Mouse (Mus musculus): Measurements from ENCODE around the gene Eml4.

The Eml4 gene

DNA sequence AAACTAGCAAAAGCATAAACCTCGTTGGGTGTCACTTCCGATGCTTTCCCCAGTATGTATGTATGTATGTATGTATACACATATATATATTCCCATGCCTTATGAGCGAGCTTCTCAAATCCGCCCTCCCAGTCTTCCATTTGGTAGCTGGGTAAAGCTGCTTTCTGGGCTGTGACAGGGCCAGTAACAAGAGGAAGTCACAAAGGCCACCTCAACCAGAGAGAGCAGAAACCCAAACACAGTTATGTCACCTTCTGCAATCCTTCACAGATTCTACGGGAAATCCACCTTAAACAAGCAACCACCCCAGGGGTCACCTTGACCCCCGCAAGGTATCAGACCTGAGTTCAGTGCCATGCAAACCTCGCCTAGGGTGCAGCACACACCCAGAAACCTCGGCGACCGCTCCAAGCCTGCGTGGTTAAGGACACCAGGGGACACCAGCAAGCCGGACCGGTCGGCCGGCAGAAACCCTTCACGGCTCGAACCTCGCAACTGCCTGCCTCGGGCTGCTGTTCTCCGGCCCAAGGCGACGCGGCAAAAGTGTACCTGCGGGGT lies 163.0 kb downstream of the Eml4 start:
- DNase-seq, result no peak

DNA sequence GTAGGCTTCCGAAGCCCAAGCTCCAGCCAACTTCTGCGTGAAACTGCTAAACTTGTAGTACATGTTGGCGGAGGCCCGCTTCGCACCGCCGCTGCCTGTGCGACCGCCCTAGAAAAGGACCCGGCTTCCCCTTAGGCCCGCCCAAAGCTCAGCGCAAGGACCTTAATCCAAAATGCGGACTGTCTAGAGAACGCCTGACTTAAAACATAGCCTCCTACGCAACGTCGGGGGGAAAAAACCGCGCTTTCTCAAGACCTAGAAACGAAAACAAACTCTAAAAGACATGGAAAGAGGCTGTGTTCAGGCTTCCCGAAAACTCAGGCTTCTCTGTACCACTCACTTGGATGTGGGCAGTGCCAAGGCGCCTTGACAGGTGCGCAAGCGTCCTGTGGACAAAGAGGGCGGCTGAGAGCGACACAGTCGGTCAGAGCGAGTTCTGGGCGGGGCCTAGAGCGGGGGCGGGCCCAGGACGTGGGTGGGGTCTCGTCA lies 163.5 kb downstream of the Eml4 start:
- DNase-seq, result peak; percentile 90

DNA sequence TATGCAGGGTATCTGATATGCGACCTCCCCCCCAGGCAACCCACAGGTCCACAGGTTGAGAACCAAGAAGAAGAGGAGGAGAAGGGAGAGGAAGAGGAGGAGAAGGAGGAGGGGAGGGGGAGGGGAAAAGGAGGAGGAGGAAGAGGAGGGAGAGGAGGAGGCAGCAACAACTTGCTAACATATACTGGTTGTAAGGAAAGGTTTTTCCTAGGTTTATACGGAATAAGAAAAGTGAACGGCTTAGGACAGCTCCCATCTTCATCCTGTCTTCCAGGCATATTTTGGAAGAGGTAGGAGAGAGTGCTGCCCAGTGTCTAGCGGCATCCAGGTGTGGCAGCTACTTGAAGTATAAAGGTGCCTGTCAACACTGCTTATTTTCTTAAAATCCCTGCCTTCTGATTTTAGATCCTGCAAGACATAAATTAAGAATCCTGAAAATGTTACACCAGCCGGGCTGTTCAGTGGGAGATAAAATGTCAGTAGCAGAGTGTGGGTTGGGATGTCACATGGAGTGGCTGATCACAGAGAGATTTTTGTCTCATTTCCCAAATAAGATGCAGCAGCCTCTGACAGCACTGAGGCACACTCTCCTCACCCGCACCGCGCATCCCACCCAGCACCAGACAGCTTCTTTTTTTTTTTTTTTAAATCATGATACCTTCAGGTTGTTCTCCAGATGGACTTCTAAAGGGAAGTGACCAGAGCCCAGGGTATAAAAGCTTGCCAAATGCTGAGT lies 166.7 kb downstream of the Eml4 start, which contains the start of gene Cox7a2l:
Gene Cox7a2l (minus strand): TSS at position 51 of the 736 bp plus-strand sequence.
- DNase-seq, result no peak

- DNase-seq, result no peak
Observed at GRCm38 (mm10) chr17:83521881-83522280, 171.2 kb downstream of the Eml4 start.

GRCm38 (mm10) chr17:83522590-83523379 lies 172.1 kb downstream of the Eml4 start:
- DNase-seq, result no peak

DNA sequence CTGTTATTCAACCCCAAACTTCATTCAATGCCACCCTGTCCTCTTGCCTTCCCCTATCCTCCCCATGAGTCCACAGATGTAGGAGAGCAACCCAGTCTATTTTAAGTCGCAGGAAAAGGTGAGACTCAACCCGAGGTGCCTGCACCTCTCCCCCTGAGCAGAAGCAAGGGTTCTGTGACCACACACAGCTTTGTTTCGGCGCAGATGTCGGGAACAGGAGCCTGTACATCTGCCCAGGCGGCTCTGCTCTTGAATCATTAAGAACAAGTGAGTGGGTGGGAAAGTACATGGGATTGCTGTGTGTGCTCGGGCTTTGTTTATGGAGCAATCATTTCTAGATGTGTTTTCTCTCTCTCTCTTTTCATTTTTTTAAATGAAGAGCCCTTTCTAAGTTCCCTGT lies 174.0 kb downstream of the Eml4 start:
- no peak for DNase-seq

DNA sequence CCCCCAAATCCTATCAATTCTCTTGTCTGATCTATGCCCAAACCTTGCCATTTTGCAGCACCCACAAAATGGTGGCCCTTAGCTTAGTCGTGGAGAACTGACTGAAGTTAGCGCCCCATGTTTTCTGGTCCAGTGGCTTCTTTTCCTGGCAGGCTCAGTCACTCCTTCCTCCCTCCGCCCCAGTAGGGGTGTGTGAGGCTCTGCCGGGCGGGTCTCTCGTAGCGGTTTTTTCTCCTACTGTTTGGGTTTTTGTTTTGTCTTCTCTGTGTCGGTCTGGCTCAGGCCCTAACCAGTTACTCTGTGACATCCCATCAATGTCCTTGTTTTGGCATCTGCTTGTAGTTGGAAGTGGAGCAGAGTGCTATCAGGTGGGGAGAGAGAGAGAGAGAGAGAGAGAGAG lies 174.9 kb downstream of the Eml4 start:
- DNase-seq, result no peak

DNA sequence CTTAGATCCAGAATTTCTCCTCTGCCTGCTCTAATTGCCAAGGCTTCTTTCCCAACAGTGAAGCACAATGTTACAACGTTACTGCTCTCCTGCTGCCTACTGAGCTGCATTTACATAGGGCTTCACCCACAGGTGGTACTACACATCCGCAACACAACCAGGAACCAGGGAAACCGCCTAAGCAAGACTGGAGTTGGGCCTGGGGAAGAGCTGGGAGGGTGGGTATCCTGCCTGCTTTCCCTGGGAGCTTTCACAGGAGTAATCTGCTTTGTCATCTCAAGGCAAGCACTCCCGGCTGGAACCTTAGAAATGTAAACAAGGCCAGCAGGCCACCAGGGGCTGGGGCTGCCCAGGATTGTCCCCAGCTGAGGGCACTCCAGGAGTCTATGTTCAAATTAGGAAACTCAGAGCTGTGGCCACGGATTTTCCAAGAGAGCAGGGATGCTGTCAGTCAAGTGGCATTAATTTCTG lies 175.4 kb downstream of the Eml4 start:
- no peak for DNase-seq

DNA sequence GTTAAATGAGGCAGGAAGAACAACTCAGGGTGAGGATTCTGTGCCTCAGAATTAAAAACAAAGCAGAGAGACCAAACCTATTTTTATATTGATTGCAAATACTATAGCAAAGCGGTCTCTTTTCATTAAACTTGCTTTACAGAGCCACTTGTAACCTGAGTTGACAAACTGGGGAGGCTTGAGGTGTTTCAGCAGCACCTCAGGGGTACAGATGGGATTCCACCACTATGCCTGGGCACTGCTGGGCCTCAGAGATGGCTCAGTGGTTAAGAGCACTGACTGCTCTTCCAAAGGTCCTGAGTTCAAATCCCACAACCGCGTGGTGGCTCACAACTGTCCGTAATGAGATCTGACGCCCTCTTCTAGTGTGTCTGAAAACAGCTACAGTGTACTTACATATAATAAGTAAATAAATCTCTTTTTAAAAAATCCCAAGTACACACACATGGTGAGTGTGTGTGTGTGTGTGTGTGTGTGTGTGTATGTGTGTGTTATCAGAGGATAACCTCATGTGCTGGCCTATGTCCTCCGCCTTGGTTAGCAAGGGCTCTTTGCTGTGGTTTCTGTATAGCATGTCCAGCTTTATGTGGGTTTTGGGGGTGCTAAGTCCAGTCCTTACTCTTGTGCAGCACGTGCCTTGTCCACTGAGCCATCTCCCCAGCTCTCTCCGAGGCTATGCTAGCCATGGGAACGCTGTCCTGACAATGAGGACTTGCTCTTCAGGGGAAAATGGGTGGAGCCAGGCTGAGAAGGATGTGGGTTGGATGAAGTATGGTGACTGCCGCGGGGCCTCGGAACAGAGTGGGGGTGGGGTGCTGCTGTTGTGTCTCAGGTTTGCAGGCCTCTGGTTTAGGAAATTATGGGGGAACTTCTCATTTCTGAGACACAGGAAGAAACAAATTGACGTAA lies 176.1 kb downstream of the Eml4 start:
- no peak for DNase-seq

- peak in 1 of 2 experiments; percentile 11 for DNase-seq
Observed at GRCm38 (mm10) chr17:83527651-83528381, 177.1 kb downstream of the Eml4 start.

Data from cerebellum, postnatal 36 days (tissue).